Mouse (Mus musculus): ENCODE measurements around the gene Ubxn4.
"Not testable (repeated sequence)": the region's sequence is repeated elsewhere in the genome, so short reads cannot be mapped to it uniquely, and the experiment has no call there.

The Ubxn4 gene

DNA sequence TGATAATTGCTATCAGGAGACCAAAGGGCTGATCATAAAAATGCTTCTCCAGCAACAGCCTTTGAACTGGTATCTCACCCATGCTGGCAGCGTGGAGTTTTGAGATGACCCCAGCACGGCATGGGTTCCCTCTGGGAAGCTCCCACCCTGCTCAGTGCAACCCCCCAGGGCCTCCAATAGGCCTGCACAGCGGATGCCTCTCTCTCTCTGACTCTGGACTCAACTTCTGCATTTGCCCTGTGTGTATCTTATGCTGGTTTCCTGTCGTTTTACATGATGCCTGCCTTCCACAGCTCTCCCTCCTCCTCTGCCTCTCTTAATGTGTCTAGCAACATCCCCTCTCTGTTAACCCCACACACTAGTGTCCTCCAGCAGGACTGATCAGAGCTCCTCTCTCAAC lies 70.9 kb downstream of the Ubxn4 start:
- in situ Hi-C loops (cut with MboI, MseI) = no loop called here

DNA sequence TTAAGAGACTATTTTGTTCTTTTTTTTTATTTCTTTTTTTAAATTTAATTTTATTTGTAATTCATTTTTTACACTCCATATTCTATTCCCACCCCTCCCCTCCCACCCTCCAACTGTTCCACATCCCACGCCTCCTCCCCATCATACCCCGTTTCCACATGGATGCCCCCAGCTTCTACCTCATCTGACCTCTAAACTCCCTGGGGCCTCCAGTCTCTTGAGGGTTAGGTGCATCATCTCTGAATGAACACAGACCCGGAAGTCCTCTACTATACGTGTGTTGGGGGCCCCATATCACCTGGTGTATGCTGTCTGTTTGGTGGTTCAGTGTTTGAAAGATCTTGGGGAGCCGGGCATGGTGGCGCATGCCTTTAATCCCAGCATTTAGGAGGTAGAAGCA lies 75.5 kb downstream of the Ubxn4 start:
- in situ Hi-C loops (cut with MboI, MseI) = not testable (repeated sequence)

DNA sequence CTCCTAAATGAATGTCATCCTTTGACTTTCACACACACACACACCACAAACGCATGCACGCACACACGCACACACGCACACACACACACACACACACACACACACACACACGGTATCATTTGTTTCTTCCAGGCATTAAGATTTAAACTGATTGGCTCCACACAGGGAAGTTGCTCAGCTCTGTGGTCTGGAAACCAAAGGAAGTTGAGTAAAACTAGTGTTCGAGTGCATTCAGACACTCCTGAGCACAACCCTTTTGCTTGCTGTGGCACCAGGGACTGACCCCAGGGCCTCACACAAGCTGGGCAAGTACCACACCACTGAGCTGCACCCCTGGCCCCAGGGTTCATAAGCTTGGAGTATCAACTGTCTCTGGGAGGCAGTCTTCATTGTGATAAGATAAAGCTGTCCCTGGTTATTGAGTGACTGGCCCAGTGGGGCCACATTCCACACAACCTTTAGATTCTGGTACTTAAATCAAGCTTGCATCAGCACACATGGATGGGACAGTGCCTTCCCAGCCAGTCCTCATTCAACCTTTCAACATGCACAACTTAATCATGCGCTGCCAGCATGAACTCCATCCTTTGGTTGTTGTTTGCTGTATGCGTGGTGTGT lies 79.4 kb downstream of the Ubxn4 start:
- in situ Hi-C loops (cut with MboI, MseI) = no loop called here

DNA sequence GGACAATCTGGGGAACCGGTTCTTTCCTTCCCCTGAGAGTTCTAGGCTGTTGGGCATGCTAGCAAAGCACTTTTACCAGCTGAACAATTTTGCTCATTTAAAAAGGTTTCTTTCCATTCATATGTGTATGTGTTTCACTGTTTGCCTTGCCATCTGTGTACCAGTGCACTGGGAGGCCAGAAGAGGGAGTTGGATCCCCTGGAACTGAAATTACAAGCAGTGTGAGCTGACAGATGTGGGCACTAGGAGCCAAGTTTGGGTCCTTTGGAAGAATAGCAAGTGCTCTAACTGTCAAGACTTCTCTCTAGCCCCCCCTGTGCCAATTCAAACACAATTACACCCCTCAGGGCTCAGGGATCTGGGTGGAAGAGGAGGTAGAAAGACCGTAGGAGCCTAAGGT lies 81.0 kb downstream of the Ubxn4 start:
- in situ Hi-C loops (cut with MboI, MseI) = no loop called here

DNA sequence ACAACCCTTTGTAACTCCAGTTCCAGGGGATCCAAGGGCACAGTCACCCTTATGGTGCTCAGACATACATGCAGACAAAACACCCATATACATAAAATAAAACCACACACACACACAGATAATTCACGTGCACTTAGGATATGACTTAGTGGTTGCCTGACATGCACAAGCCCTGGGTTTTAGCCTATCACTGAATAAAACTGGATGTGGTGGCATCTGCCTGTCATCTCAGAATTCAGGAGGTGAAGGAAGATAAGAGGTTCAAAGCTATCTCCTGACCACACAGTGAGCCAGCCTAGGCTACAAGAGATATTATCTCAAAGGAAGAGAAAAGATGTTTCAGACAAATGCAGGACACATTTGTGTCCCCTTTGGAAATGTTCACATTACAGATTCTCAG lies 83.4 kb downstream of the Ubxn4 start:
- in situ Hi-C loops (cut with MboI, MseI) = no loop called here

DNA sequence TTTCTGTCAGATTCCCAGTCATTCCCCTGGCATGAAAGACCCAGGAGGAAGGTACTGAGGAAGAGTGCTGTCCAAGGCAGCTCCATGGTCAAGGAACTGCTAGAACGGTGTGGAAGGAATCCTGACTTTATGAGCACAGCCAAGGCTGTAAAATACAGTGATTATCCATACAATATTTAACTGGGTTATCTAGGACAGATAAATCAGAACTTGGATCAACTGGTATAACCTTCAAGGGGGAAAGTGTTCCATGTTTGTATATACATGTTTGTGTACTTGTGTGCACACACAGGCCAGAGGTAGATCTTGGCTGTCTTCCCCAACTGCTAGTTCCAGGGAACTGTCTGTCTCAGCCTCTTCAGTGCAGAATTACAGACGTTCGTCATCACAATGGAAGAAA lies 84.5 kb downstream of the Ubxn4 start, which contains the start of gene Lct:
Lct (minus strand) TSS at position 101 of the 400 bp plus-strand sequence.
- in situ Hi-C loops (cut with MboI, MseI) = no loop called here

Data from T-helper 2 cell (primary cell).